Mouse (Mus musculus): Measurements from ENCODE around the gene Cyp2d22. TPM values are rescaled to one million over a fixed set of nuclear protein-coding genes. Genes with fewer than 3 reads are reported as not detected.
A peak's percentile ranks its signal among the peaks of the same experiment; 100 is the strongest.

Cyp2d22 gene
- polyA plus RNA-seq, 1 experiment: 5.2 TPM

GRCm38 (mm10) chr15:82337875-82338274, 42.2 kb downstream of the Cyp2d22 start:
- no peak overlapping the region; the same call in 1 of the 2 replicates for H3K27ac ChIP-seq (ENCODE audit: control insufficient read depth, insufficient read depth, low read depth, low read length, poor library complexity)
- H3K4me1 ChIP-seq (ENCODE audit: control insufficient read depth, insufficient read depth, low read length): peaks cover 2% of the 10 kb centered on the region; the same call in 1 of the 2 replicates
- TF ChIP-seq POLR2A (IDR thresholded peaks at IDR 0.05; ENCODE audit: borderline replicate concordance, control insufficient read depth, low read depth, low read length) (no peak), CTCF (IDR thresholded peaks at IDR 0.05; ENCODE audit: control insufficient read depth, insufficient read depth, low read length) (no peak)
- under 1% methylated on average over 4 of the region's 4 CpGs for WGBS
- peak overlapping the region; percentile 71 for H3K4me3 ChIP-seq (replicated peaks; ENCODE audit: control insufficient read depth, low read depth, low read length)

DNA sequence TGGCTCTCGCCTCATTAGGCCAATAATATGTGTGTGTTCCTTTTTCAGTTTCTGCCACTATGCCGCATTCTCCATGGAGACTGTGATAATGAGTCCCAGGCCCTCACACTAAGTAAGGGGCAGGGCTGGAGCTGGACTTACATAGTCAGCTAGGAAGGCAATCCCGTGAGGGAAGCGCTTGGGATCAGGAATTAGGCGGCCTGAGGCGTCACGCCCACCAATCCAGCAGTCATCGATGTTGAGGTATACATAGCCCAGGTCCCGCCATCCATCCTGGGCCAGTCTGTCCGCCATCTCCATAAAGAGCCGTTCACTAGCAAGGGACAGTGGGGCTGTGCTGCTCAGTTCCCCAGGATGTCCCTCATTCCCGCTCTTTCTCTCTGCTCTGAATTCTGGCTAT, 43.4 kb downstream of the Cyp2d22 start:
- Histone ChIP-seq H3K4me1 (ENCODE audit: control insufficient read depth, insufficient read depth, low read length) (peaks cover 2% of the 10 kb centered on the region; the same call in 1 of the 2 replicates), H3K27ac (ENCODE audit: control insufficient read depth, insufficient read depth, low read depth, low read length, poor library complexity) (no peak overlapping the region), H3K4me3 (replicated peaks; ENCODE audit: control insufficient read depth, low read depth, low read length) (no peak overlapping the region)
- TF ChIP-seq POLR2A (IDR thresholded peaks at IDR 0.05; ENCODE audit: borderline replicate concordance, control insufficient read depth, low read depth, low read length): no peak
- no peak for TF ChIP-seq CTCF (IDR thresholded peaks at IDR 0.05; ENCODE audit: control insufficient read depth, insufficient read depth, low read length)
- 93% methylated on average over 12 of the region's 12 CpGs for WGBS

- Histone ChIP-seq H3K4me3 (replicated peaks; ENCODE audit: control insufficient read depth, low read depth, low read length) (no peak overlapping the region), H3K27ac (ENCODE audit: control insufficient read depth, insufficient read depth, low read depth, low read length, poor library complexity) (no peak overlapping the region), H3K4me1 (ENCODE audit: control insufficient read depth, insufficient read depth, low read length) (peaks cover 2% of the 10 kb centered on the region; the same call in 1 of the 2 replicates)
- TF ChIP-seq CTCF (IDR thresholded peaks at IDR 0.05; ENCODE audit: control insufficient read depth, insufficient read depth, low read length): no peak
- TF ChIP-seq POLR2A (IDR thresholded peaks at IDR 0.05; ENCODE audit: borderline replicate concordance, control insufficient read depth, low read depth, low read length): no peak
- WGBS: 93% methylated on average over 4 of the region's 4 CpGs
Measured at GRCm38 (mm10) chr15:82335194-82335593, 44.9 kb downstream of the Cyp2d22 start.

GRCm38 (mm10) chr15:82325382-82325781, 54.7 kb downstream of the Cyp2d22 start:
- Histone ChIP-seq H3K4me3 (replicated peaks; ENCODE audit: control insufficient read depth, low read depth, low read length) (no peak overlapping the region), H3K27ac (ENCODE audit: control insufficient read depth, insufficient read depth, low read depth, low read length, poor library complexity) (no peak overlapping the region), H3K4me1 (ENCODE audit: control insufficient read depth, insufficient read depth, low read length) (no peaks in the 10 kb centered on the region)
- TF ChIP-seq POLR2A (IDR thresholded peaks at IDR 0.05; ENCODE audit: borderline replicate concordance, control insufficient read depth, low read depth, low read length): no peak
- TF ChIP-seq CTCF (IDR thresholded peaks at IDR 0.05; ENCODE audit: control insufficient read depth, insufficient read depth, low read length): no peak
- WGBS: 49% methylated on average over 2 of the region's 2 CpGs

DNA sequence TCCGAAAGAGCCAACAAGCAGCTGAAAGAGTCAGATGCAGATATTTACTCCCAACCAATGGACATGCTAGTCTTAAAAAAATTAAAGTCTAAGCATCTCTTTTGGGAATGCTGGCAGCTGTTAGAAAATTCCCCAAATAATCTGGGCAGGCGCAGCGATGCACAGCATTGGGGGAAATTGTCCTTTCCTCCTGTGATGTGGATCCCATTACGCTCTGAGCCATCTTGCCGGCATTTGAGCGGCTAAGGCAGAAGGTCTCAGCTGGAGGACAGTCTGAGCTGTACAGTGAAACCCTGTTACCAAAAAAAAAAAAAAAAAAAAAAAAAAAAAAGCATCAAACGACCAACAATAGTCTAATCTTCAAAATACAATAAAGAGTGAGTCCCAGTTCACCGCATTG, 57.9 kb downstream of the Cyp2d22 start:
- H3K27ac ChIP-seq (ENCODE audit: control insufficient read depth, insufficient read depth, low read depth, low read length, poor library complexity): no peak overlapping the region
- 85% methylated on average over 8 of the region's 8 CpGs for WGBS
- no peak overlapping the region for H3K4me3 ChIP-seq (replicated peaks; ENCODE audit: control insufficient read depth, low read depth, low read length)
- TF ChIP-seq POLR2A (IDR thresholded peaks at IDR 0.05; ENCODE audit: borderline replicate concordance, control insufficient read depth, low read depth, low read length) (no peak), CTCF (IDR thresholded peaks at IDR 0.05; ENCODE audit: control insufficient read depth, insufficient read depth, low read length) (no peak)
- H3K4me1 ChIP-seq (ENCODE audit: control insufficient read depth, insufficient read depth, low read length): no peaks in the 10 kb centered on the region; the same call in 1 of the 2 replicates

Other genes with a start within 250 kb of the Cyp2d22 start
- 19.3 and 46.3 TPM in 2 replicates for gene Srebf2, start 233.1 kb downstream of the Cyp2d22 start, polyA plus RNA-seq (2011; ENCODE audit: insufficient read depth, insufficient read length, low replicate concordance, missing spikeins)
- gene Shisa8, start 167.4 kb downstream of the Cyp2d22 start, polyA plus RNA-seq (2011; ENCODE audit: insufficient read depth, insufficient read length, low replicate concordance, missing spikeins): 0.77 and 1.9 TPM in 2 replicates
- gene Tnfrsf13c, start 155.9 kb downstream of the Cyp2d22 start, polyA plus RNA-seq (2011; ENCODE audit: insufficient read depth, insufficient read length, low replicate concordance, missing spikeins): 12.1 and 24.9 TPM in 2 replicates
- gene Cenpm, start 135.5 kb downstream of the Cyp2d22 start, polyA plus RNA-seq (2011; ENCODE audit: insufficient read depth, insufficient read length, low replicate concordance, missing spikeins): 19.5 and 21.2 TPM in 2 replicates
- not detected in 2 replicates for gene 1500009C09Rik, start 127.9 kb downstream of the Cyp2d22 start, polyA plus RNA-seq (2011; ENCODE audit: insufficient read depth, insufficient read length, low replicate concordance, missing spikeins)
- gene Sept3, start 105.4 kb downstream of the Cyp2d22 start, polyA plus RNA-seq (2011; ENCODE audit: insufficient read depth, insufficient read length, low replicate concordance, missing spikeins): 2.0 TPM in 1 of 2 replicates, not detected in the other
- gene Wbp2nl, start 81.3 kb downstream of the Cyp2d22 start, polyA plus RNA-seq (2011; ENCODE audit: insufficient read depth, insufficient read length, low replicate concordance, missing spikeins): not detected in 2 replicates
- 35.6 and 49.3 TPM in 2 replicates for gene Naga, start 41.3 kb downstream of the Cyp2d22 start, polyA plus RNA-seq (2011; ENCODE audit: insufficient read depth, insufficient read length, low replicate concordance, missing spikeins)
- gene Pheta2, start 41.3 kb downstream of the Cyp2d22 start, polyA plus RNA-seq (2011; ENCODE audit: insufficient read depth, insufficient read length, low replicate concordance, missing spikeins): 22.5 and 34.5 TPM in 2 replicates
- 121 and 216 TPM in 2 replicates for gene Smdt1, start 41.3 kb downstream of the Cyp2d22 start, polyA plus RNA-seq (2011; ENCODE audit: insufficient read depth, insufficient read length, low replicate concordance, missing spikeins)
- gene Ndufa6, start 25.9 kb downstream of the Cyp2d22 start, polyA plus RNA-seq (2011; ENCODE audit: insufficient read depth, insufficient read length, low replicate concordance, missing spikeins): 120 and 208 TPM in 2 replicates
- gene Cyp2d11, start 13.8 kb upstream of the Cyp2d22 start, polyA plus RNA-seq (2011; ENCODE audit: insufficient read depth, insufficient read length, low replicate concordance, missing spikeins): not detected in 2 replicates
- 1.4 and 3.4 TPM in 2 replicates for gene Cyp2d10, start 26.9 kb upstream of the Cyp2d22 start, polyA plus RNA-seq (2011; ENCODE audit: insufficient read depth, insufficient read length, low replicate concordance, missing spikeins)
- 1.3 and 5.0 TPM in 2 replicates for gene Cyp2d9, start 53.2 kb upstream of the Cyp2d22 start, polyA plus RNA-seq (2011; ENCODE audit: insufficient read depth, insufficient read length, low replicate concordance, missing spikeins)
- gene Cyp2d12, start 174.8 kb upstream of the Cyp2d22 start, polyA plus RNA-seq (2011; ENCODE audit: insufficient read depth, insufficient read length, low replicate concordance, missing spikeins): not detected in 2 replicates
- gene Cyp2d34, start 240.7 kb upstream of the Cyp2d22 start, polyA plus RNA-seq (2011; ENCODE audit: insufficient read depth, insufficient read length, low replicate concordance, missing spikeins): not detected in 2 replicates

Measured in bone marrow, adult 2 months (tissue).